Mouse (Mus musculus): ENCODE measurements at regions not wholly inside any gene's neighbourhood (a gene's known extent, or its start where the extent isn't known, plus 50 kb on each side); places are given as distances from the start of the nearest gene placed in this dataset.

DNA sequence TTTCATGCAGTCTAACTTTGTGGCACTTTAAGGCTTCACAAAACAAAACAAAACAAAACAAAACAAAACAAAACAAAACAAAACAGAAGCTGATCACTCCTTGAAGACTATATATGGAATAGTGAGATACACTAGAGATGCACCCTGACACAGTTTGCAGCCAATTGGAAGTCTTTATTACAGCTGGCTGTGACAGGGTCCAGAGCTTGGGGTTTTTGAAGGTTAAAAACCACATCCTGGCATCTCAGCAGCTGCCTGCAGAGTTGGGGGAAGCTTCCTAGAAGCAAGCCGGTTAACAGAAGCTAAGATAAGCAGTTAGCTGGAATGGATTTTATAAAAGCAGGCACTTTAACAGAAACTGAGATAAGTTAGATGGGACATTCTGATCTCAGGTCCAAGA lies 105.6 kb upstream of the Tbx20 start:
- no peaks in the 10 kb centered on the region for H3K27me3 ChIP-seq (ENCODE audit: control insufficient read depth, insufficient read depth, low read length)
- WGBS = 15% methylated on average over 1 of the region's 1 CpGs
- H3K4me3 ChIP-seq (ENCODE audit: control insufficient read depth in 1 of 2, insufficient read depth in 1 of 2, low read depth in 1 of 2, low read length in 2 of 2) = no peak overlapping the region
- no peak overlapping the region for H3K27ac ChIP-seq (replicated peaks in 1 of 2; ENCODE audit: control insufficient read depth in 1 of 2, insufficient read depth in 1 of 2, low read depth in 2 of 2, low read length in 2 of 2)
- no peak overlapping the region for H3K4me2 ChIP-seq (ENCODE audit: low read length)
- no peaks in the 10 kb centered on the region for H3K36me3 ChIP-seq (ENCODE audit: control insufficient read depth, insufficient read depth, low read length)
- H3K9me3 ChIP-seq (ENCODE audit: control insufficient read depth, low read length) = no peaks in the 10 kb centered on the region
- H3K4me1 ChIP-seq (ENCODE audit: control insufficient read depth in 2 of 2, insufficient read depth in 2 of 2, low read length in 2 of 2) = peaks cover 18 to 26% of the 10 kb centered on the region in 2 experiments
- H3K9ac ChIP-seq (ENCODE audit: low read length) = no peak overlapping the region
- no peak for ATAC-seq (ENCODE audit: insufficient number of reproducible peaks, insufficient read depth, low FRiP score, low read depth)

DNA sequence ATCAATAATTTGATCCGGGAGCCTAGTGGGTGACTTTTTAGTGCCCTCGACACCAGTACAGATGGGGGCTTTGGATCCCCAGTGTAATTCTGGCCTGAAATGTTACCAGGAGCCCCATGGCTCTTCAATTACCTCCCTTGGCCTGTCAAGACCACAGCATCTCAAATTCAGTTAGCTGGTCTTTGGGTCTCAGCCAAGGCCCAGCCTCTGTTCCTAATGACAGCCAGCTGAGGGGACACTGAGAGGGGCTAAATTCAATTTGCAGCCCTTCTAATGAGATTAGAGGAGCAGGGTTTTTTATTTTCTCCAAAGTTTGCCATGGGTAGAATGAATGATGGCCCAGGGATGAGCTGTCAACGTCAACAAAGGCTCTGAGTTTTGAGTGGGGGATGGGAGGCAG lies 109.9 kb upstream of the Tbx20 start:
- H3K4me1 ChIP-seq (ENCODE audit: control insufficient read depth in 2 of 2, insufficient read depth in 2 of 2, low read length in 2 of 2) = peaks cover 9 to 17% of the 10 kb centered on the region in 2 experiments; a peak in 3 of 4 replicates
- no peak overlapping the region for H3K9ac ChIP-seq (ENCODE audit: low read length)
- H3K9me3 ChIP-seq (ENCODE audit: control insufficient read depth, low read length) = no peaks in the 10 kb centered on the region
- no peak overlapping the region for H3K4me2 ChIP-seq (ENCODE audit: low read length)
- H3K27ac ChIP-seq (replicated peaks in 1 of 2; ENCODE audit: control insufficient read depth in 1 of 2, insufficient read depth in 1 of 2, low read depth in 2 of 2, low read length in 2 of 2) = no peak overlapping the region
- no peak overlapping the region for H3K4me3 ChIP-seq (ENCODE audit: control insufficient read depth in 1 of 2, insufficient read depth in 1 of 2, low read depth in 1 of 2, low read length in 2 of 2)
- 58% methylated on average over 3 of the region's 3 CpGs for WGBS
- ATAC-seq (ENCODE audit: insufficient number of reproducible peaks, insufficient read depth, low FRiP score, low read depth) = no peak
- no peaks in the 10 kb centered on the region for H3K27me3 ChIP-seq (ENCODE audit: control insufficient read depth, insufficient read depth, low read length)
- no peaks in the 10 kb centered on the region for H3K36me3 ChIP-seq (ENCODE audit: control insufficient read depth, insufficient read depth, low read length)

DNA sequence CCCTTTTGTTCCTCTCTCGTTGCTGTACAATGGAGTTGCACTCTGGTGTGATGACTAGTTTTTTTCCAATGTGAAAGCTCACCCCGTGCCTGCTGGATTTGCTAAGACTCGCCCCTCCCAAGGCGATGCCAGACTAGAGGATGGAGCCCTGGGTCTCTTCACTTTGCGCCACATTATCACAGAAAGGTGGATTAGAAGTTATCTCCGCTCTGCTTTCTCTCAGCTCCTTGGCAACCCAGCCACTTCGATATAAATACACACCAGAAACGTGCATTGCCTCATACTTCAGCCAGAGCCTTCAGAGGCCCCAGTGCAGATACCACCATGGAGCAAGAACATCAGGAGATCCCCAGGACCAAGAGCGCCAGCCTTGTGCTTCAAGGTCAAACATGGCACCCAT lies 114.2 kb upstream of the Tbx20 start:
- peak; percentile 90 for ATAC-seq (ENCODE audit: insufficient number of reproducible peaks, insufficient read depth, low FRiP score, low read depth)
- Histone ChIP-seq H3K4me2 (ENCODE audit: low read length) (peak overlapping the region; percentile 16; the same call in 1 of the 2 replicates), H3K4me1 (ENCODE audit: control insufficient read depth in 2 of 2, insufficient read depth in 2 of 2, low read length in 2 of 2) (peaks cover 17 to 28% of the 10 kb centered on the region in 2 experiments), H3K9ac (ENCODE audit: low read length) (no peak overlapping the region), H3K36me3 (ENCODE audit: control insufficient read depth, insufficient read depth, low read length) (no peaks in the 10 kb centered on the region), H3K9me3 (ENCODE audit: control insufficient read depth, low read length) (no peaks in the 10 kb centered on the region), H3K27me3 (ENCODE audit: control insufficient read depth, insufficient read depth, low read length) (no peaks in the 10 kb centered on the region), H3K27ac (replicated peaks in 1 of 2; ENCODE audit: control insufficient read depth in 1 of 2, insufficient read depth in 1 of 2, low read depth in 2 of 2, low read length in 2 of 2) (peak overlapping the region; percentile 83 to 88), H3K4me3 (ENCODE audit: control insufficient read depth in 1 of 2, insufficient read depth in 1 of 2, low read depth in 1 of 2, low read length in 2 of 2) (no peak overlapping the region)
- WGBS = 13% methylated on average over 9 of the region's 9 CpGs

DNA sequence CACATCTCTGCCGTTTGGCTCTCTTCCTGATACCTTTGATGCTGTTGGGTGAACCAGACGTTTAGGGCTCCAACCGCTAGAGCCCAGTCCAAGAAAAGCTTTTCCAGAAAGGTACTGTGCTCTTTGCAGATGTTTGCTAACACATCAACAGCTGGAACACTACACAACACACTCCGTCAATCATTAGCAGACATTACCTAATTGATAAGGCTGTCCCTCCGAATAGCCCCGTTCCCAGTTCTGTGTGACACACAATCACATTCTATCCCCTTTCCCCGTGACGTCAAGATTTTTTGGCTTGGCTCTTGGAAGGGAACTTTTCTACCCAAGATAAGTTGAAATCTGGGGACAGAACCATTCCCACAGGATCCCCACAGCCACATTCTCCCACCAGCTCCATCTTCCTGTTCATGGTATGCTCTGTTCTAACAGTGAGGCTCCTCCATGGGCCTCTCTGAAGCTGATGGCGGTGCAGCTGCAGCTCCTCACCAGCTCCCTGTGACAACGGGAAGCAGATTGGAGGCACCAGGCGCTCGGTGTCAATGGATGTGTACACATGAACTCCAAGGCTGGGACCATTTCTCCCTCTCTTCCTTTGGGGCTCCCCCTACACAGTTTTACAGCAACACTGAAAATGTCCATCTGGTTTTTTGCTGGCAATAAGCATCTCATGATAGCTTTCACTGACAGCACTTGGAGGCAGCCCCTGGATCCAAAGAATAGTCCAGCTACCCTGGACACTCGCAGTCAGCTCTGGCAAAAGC lies 122.6 kb upstream of the Tbx20 start:
- no peaks in the 10 kb centered on the region for H3K27me3 ChIP-seq (ENCODE audit: control insufficient read depth, insufficient read depth, low read length)
- no peak overlapping the region for H3K4me2 ChIP-seq (ENCODE audit: low read length)
- peaks cover 18 to 25% of the 10 kb centered on the region in 2 experiments for H3K4me1 ChIP-seq (ENCODE audit: control insufficient read depth in 2 of 2, insufficient read depth in 2 of 2, low read length in 2 of 2)
- H3K27ac ChIP-seq (replicated peaks in 1 of 2; ENCODE audit: control insufficient read depth in 1 of 2, insufficient read depth in 1 of 2, low read depth in 2 of 2, low read length in 2 of 2) = peak overlapping the region; percentile 10 to 68
- ATAC-seq (ENCODE audit: insufficient number of reproducible peaks, insufficient read depth, low FRiP score, low read depth) = peak; percentile 66
- no peaks in the 10 kb centered on the region for H3K36me3 ChIP-seq (ENCODE audit: control insufficient read depth, insufficient read depth, low read length)
- H3K4me3 ChIP-seq (ENCODE audit: control insufficient read depth in 1 of 2, insufficient read depth in 1 of 2, low read depth in 1 of 2, low read length in 2 of 2) = no peak overlapping the region
- H3K9me3 ChIP-seq (ENCODE audit: control insufficient read depth, low read length) = no peaks in the 10 kb centered on the region
- no peak overlapping the region for H3K9ac ChIP-seq (ENCODE audit: low read length)
- WGBS = 42% methylated on average over 13 of the region's 13 CpGs

DNA sequence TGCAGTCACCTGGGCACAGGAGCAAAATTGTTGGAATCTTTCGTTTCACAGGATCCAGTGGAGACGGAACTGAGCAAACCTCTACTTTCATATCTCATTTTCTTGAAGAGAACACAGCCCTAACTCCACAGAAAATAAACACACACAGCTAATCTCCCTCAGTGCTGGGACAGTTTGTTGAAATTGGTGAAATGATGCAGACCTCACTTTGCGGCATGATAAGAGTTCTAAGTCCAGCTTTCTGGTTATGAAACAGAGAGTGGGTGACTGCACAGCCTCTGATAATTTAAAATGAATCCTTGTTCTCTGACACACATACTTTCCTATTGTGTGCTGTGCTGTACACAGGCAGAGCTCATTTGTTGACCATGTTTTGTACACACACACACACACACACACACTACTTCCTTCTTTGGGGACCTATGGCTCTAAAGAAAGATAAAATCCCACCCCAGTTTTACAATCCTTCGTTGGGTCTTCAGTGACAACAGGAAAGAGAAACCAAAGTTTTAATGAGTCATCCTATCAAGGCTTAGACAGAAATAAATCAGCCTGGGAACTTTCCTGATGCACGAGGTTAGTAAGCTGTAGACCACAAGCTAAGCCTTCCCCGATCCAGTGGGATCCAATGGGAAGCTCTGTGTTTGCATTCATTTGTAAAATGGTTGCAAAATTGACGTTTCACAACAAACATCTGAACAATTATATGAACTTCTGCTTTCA lies 125.3 kb upstream of the Tbx20 start:
- Histone ChIP-seq H3K36me3 (ENCODE audit: control insufficient read depth, insufficient read depth, low read length) (no peaks in the 10 kb centered on the region), H3K27ac (replicated peaks in 1 of 2; ENCODE audit: control insufficient read depth in 1 of 2, insufficient read depth in 1 of 2, low read depth in 2 of 2, low read length in 2 of 2) (peak overlapping the region; percentile 67 to 68), H3K9ac (ENCODE audit: low read length) (no peak overlapping the region), H3K27me3 (ENCODE audit: control insufficient read depth, insufficient read depth, low read length) (no peaks in the 10 kb centered on the region), H3K9me3 (ENCODE audit: control insufficient read depth, low read length) (no peaks in the 10 kb centered on the region), H3K4me1 (ENCODE audit: control insufficient read depth in 2 of 2, insufficient read depth in 2 of 2, low read length in 2 of 2) (peaks cover 12 to 17% of the 10 kb centered on the region in 2 experiments), H3K4me3 (ENCODE audit: control insufficient read depth in 1 of 2, insufficient read depth in 1 of 2, low read depth in 1 of 2, low read length in 2 of 2) (no peak overlapping the region), H3K4me2 (ENCODE audit: low read length) (0 out of 2 replicates have a peak overlapping the region, but pooled peaks have one; percentile 10)
- no peak for ATAC-seq (ENCODE audit: insufficient number of reproducible peaks, insufficient read depth, low FRiP score, low read depth)
- WGBS = 33% methylated on average over 7 of the region's 7 CpGs

DNA sequence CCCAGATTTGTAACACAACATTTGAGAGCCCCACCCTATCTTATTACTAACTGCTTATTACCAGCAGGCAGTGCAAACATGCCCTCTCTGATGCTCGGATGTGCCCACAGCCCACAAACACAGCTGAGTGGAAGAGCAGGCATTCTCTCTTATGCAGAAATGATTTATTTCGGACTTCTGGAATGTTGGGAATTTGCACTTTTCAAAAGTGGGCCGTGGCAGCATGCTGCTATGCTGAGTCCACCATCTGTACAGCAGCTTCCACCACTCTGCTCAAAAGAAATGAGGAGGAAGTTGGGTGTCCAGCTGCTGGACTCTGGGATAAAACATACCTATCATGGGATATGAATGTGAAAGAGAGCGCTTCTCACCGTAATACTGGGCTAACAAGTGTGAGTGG lies 129.6 kb upstream of the Tbx20 start:
- H3K27ac ChIP-seq (replicated peaks in 1 of 2; ENCODE audit: control insufficient read depth in 1 of 2, insufficient read depth in 1 of 2, low read depth in 2 of 2, low read length in 2 of 2) = no peak overlapping the region
- peaks cover 3 to 11% of the 10 kb centered on the region in 2 experiments for H3K4me1 ChIP-seq (ENCODE audit: control insufficient read depth in 2 of 2, insufficient read depth in 2 of 2, low read length in 2 of 2)
- no peak overlapping the region for H3K4me2 ChIP-seq (ENCODE audit: low read length)
- H3K4me3 ChIP-seq (ENCODE audit: control insufficient read depth in 1 of 2, insufficient read depth in 1 of 2, low read depth in 1 of 2, low read length in 2 of 2) = no peak overlapping the region
- no peaks in the 10 kb centered on the region for H3K9me3 ChIP-seq (ENCODE audit: control insufficient read depth, low read length)
- no peak for ATAC-seq (ENCODE audit: insufficient number of reproducible peaks, insufficient read depth, low FRiP score, low read depth)
- H3K36me3 ChIP-seq (ENCODE audit: control insufficient read depth, insufficient read depth, low read length) = no peaks in the 10 kb centered on the region
- no peaks in the 10 kb centered on the region for H3K27me3 ChIP-seq (ENCODE audit: control insufficient read depth, insufficient read depth, low read length)
- H3K9ac ChIP-seq (ENCODE audit: low read length) = no peak overlapping the region
- 65% methylated on average over 5 of the region's 5 CpGs for WGBS

DNA sequence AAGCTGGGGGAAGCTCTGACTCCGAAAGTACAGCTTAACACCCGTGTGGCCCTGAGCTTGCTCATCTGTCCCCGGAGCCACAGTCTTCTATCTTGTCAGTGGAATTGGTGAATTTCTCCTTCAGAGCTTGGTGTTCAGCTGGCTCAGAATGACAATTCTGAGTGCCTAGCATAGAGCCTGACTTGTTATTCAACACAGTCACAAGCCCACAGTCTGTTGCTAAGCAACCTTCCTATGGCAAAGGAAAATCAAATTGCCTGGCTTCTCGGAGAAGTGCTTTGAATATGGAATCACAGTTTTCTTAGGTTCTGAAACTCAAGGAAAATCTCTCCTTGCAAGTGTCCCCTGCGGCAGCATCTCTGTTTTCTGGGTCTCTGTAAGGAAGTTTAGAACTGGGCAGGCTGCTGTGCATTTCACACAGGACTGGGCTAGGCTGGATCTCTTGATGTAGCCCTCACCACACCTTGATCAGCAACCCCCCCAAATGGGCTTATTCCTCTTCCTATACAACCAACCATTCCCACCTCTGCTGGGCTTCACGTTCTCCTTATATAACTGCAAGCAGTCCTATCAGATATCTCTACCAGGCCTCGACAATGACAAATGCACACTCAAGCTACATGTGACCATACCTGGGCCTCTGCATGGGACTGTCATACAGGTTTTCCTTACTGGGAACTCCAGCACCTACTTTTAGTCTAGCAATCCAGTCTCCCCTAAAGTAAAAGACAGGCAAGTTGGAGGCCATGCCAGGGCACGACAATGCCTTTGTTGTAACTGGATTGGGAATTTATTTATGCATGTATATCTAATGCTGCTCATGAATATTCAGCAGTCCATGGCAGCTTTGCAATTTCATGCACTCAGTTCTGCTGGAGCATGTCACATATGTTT lies 135.2 kb upstream of the Tbx20 start:
- 70% methylated on average over 8 of the region's 8 CpGs for WGBS
- Histone ChIP-seq H3K4me3 (ENCODE audit: control insufficient read depth in 1 of 2, insufficient read depth in 1 of 2, low read depth in 1 of 2, low read length in 2 of 2) (no peak overlapping the region), H3K9me3 (ENCODE audit: control insufficient read depth, low read length) (no peaks in the 10 kb centered on the region), H3K4me2 (ENCODE audit: low read length) (no peak overlapping the region), H3K27ac (replicated peaks in 1 of 2; ENCODE audit: control insufficient read depth in 1 of 2, insufficient read depth in 1 of 2, low read depth in 2 of 2, low read length in 2 of 2) (no peak overlapping the region), H3K9ac (ENCODE audit: low read length) (no peak overlapping the region), H3K4me1 (ENCODE audit: control insufficient read depth in 2 of 2, insufficient read depth in 2 of 2, low read length in 2 of 2) (peaks cover 8 to 20% of the 10 kb centered on the region in 2 experiments; a peak in 2 of 4 replicates), H3K27me3 (ENCODE audit: control insufficient read depth, insufficient read depth, low read length) (no peaks in the 10 kb centered on the region), H3K36me3 (ENCODE audit: control insufficient read depth, insufficient read depth, low read length) (no peaks in the 10 kb centered on the region)
- ATAC-seq (ENCODE audit: insufficient number of reproducible peaks, insufficient read depth, low FRiP score, low read depth) = no peak
